Mouse (Mus musculus) embryonic fibroblast, embryonic 13.5 days (primary cell): Measurements from ENCODE around the gene Aes. TPM values are rescaled to one million over a fixed set of nuclear protein-coding genes. Genes with fewer than 3 reads are reported as not detected.

Experiments used
- H3K27ac ChIP-seq: 2 replicates; pipeline ENCODE4 v1.5.1; 2012; ENCODE audit warnings: low read length, control low read depth, inconsistent platforms; ENCODE audit not compliant: insufficient read depth
- H3K4me1 ChIP-seq: 2 replicates; pipeline ENCODE4 v1.6.1; 2011; ENCODE audit warnings: low read length; ENCODE audit not compliant: control insufficient read depth, insufficient read depth
- H3K4me3 ChIP-seq: 2 replicates; pipeline ENCODE4 v1.5.1; 2011; ENCODE audit warnings: mild to moderate bottlenecking, control low read depth, low read length; ENCODE audit not compliant: insufficient read depth
- CTCF ChIP-seq: IDR thresholded peaks from 2 replicates; pipeline ENCODE4 v1.5.1; 2011; ENCODE audit warnings: mild to moderate bottlenecking, control low read depth, low read length, moderate library complexity, borderline replicate concordance; ENCODE audit not compliant: insufficient read depth
- POLR2A ChIP-seq: IDR thresholded peaks from 2 replicates; pipeline ENCODE4 v1.6.1; 2011; ENCODE audit warnings: low read depth, mild to moderate bottlenecking, control low read depth, low read length, moderate library complexity
- polyA plus RNA-seq: library from polyadenylated mRNA; stranded (reverse); fragments of >200 nt; gene quantifications from 2 replicates; pipeline ENCODE4 v1.2.4, GENCODE M21; 2011; ENCODE audit warnings: low read depth; ENCODE audit not compliant: missing spikeins, insufficient read length

The Aes gene
- polyA plus RNA-seq, 1 experiment = 424 TPM

DNA sequence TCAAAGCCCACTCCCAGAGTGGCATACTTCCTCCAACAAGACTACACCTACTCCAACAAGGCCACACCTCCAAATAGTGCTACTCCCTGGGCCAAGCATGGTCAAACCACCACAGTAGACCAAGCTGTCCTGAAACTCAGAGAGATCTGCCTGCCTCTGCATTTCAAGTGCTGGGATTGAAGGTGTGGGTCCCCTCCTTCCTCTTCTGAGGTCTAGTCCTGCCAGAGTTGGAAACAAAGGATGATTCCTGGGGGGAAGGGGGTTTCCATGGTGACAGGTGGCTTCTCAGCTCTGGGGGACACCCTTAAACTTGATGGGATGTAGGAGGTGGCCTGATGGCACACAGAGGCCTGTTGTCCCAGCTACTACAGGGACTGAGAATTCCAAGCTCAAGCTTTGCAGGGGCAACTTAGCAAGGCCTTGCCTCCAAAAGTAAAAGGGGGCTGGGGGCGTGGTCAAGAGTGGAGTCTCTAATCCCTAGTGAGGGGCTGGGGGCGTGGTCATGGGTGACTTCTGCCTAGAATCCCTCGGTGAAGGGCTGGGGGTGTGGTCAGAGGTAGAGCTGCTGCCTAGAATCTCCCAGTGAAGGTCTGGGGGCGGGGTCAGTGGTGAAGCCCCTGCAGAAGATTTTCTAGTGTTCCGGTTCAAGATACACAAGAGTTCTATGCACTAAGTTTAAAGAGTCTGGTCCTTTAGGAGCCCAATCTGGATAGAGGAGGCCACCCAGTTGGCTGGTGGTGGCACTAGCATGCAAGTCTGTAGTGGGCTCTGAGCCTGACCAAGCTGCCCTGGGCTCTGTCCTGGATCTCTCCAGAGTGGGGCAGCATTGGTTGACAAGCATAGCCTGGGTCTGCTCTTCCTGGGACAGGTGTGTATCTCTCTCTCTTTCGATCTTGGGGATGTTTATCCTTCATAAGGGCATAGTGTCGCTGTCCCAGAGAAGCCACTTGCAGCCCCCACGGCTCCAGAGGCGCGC lies 15.1 kb downstream of the Aes start, which contains the start of gene Tle2:
Tle2 (plus strand) TSS at position 481 of the 976 bp plus-strand sequence.
- peak within 1 kb of the TSS; percentile 66 for H3K4me3 ChIP-seq

DNA sequence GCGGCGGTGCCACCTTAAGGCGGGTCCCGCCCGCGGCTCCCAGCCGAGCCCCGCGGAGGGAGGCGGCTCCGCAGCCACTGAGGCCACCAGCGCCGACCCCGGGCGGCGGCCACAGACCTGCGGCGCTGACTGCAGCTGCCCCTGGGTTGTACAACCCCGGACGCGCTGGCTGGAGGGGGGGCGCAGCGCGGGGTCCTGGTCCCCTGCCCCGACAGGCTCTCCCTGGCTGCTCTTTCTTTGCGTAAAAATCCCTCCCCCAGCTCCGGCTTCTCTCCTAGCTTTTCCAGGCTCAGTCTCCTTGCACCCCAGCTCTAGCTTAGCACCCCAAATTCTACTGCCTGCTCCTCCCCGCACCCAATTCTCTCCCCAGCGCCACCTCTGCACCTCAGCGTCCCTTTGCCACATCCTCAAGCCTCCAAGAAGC lies 15.9 kb downstream of the Aes start:
- TF ChIP-seq CTCF (no peak), POLR2A (peak; percentile 55)
- no peak overlapping the region for H3K27ac ChIP-seq
- H3K4me1 ChIP-seq = no peaks in the 10 kb centered on the region; the same call in 1 of the 2 replicates
- H3K4me3 ChIP-seq = peak overlapping the region; percentile 66

More for the DNA sequence above, 15.1 kb downstream of the Aes start, which contains the start of gene Tle2:
- no peaks in the 10 kb centered on the region; the same call in 1 of the 2 replicates for H3K4me1 ChIP-seq
- no peak within 1 kb of the TSS for H3K27ac ChIP-seq
- no peak for TF ChIP-seq CTCF
- TF ChIP-seq POLR2A = no peak

DNA sequence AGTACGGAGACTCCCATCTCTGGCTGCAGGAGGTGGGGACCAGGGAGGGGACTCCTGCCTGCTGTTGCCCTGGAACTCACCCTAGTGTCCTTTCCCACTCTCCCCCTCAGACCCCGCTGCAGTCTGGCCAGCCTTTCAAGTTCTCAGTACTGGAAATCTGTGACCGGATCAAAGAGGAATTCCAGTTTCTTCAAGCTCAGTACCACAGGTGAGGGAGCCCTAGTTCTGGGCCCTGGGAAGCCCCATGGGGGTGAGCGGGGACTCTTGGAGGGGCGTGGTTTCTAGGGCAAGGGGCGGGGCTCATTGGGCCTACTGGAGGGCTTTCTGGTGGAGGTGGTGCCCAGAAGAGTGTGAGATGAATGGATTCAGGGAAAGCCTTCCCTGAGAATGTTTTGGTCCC lies 16.4 kb downstream of the Aes start:
- TF ChIP-seq POLR2A (no peak), CTCF (no peak)
- H3K4me1 ChIP-seq = no peaks in the 10 kb centered on the region

DNA sequence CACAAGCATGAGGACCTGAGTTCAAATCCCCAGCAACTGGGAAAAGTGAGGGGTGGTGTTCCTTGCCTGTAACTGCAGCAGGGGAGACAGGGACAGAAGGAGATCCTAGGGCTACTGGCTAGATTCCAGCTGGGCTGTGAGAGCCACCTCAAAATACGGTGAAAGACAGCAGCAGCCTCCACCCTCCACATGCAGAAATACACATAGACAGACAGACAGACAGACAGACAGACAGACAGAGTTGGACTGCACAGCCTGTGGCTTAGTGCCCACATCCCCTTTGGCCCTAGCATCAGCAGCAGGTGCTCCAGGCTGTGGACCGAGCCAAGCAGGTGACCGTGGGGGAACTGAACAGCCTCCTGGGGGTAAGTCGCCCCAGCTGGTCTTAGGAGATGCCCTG lies 20.7 kb downstream of the Aes start:
- TF ChIP-seq CTCF (no peak), POLR2A (no peak)
- Histone ChIP-seq H3K4me3 (no peak overlapping the region), H3K4me1 (no peaks in the 10 kb centered on the region), H3K27ac (no peak overlapping the region)

More for the DNA sequence above, 16.4 kb downstream of the Aes start:
- H3K4me3 ChIP-seq = peak overlapping the region; percentile 66
- H3K27ac ChIP-seq = no peak overlapping the region

DNA sequence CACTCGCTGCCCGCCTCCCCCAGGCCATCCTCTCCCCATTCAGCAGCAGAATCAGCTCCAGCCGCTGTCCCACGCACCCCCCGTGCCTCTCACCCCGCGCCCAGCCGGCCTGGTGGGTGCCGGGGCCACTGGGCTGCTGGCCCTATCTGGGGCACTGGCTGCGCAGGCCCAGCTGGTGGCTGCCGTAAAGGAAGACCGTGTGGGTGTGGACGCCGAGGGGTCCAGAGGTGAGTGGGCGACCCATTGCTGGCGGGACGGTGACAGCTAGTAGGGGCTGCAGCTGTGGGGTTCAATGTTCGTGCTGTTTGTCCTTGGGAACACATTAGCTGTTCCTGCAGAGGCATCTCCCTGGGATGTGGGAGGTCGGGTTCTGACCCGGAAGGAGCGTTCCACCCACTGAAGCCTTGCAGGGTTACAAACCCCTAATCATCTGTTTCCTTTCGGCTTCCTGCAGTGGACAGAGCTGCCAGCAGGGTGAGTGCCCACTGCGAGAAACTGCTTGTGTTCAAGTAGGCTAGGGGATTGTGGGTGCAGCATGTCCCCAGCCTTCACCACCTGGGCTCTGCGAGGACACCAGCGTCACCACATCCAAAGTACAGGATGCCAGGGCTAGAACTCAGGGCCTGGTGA lies 21.3 kb downstream of the Aes start:
- H3K4me3 ChIP-seq = no peak overlapping the region
- H3K4me1 ChIP-seq = no peaks in the 10 kb centered on the region
- no peak overlapping the region for H3K27ac ChIP-seq
- TF ChIP-seq CTCF (no peak), POLR2A (no peak)

DNA sequence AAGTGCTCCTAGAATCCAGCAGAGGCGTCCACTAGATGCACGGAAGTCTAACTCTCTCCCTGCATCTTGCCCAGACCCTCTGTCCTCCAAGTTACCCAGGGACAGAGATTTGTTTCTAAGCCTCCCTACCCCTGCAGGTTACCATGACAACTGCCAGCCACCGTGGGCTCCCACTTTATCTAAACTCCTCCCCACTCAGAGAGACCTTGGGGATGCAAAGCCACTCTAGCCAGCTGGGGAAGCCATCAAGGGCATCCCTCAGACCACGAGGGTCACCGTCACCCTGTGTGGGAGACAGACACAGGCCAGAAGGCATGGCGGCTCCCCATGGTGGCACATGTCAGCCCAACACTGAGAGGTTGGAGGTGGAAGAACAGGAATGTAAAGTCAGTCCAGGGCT lies 24.1 kb downstream of the Aes start:
- Histone ChIP-seq H3K27ac (no peak overlapping the region), H3K4me1 (no peaks in the 10 kb centered on the region), H3K4me3 (no peak overlapping the region)
- TF ChIP-seq POLR2A (no peak), CTCF (no peak)

DNA sequence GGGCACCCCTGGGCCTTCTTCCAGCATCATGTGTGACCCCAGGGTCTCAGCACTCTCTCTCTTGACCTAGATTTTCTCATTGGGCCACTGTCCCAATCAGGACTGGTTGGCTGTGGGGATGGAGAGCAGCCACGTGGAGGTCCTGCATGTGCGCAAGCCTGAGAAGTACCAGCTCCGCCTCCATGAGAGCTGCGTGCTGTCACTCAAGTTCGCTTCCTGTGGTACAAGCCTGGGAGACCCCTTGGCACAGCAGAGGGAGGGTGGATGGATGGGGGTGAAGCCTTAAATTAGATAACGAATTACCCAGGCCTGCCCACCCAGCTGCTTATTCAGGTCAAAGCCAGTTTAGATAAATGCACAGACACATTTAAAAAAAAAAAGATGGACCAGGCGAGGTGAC lies 29.5 kb downstream of the Aes start:
- Histone ChIP-seq H3K4me1 (no peaks in the 10 kb centered on the region), H3K4me3 (no peak overlapping the region), H3K27ac (no peak overlapping the region)
- TF ChIP-seq POLR2A (no peak), CTCF (no peak)

DNA sequence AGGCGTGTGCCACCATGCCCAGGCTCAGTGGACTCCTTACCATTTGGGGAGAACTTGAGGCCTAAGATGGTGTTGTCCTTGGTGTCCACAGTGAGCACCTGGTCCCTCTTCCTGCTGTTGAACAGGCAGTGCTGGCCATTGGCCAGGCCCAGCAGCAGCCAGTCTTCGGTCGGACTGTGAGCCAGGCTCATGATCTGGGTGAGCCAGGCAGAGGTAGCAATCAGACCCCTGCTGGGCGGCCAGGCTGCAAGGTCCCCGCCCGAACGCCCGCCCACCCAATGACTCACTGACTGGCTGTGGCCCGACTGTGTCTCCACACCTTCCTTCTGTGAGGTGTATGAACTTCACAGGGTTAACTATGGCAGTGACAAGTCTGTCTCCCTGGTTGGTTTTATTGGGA lies 32.6 kb downstream of the Aes start:
- Histone ChIP-seq H3K4me3 (no peak overlapping the region), H3K4me1 (peaks cover 6% of the 10 kb centered on the region), H3K27ac (no peak overlapping the region)
- no peak for TF ChIP-seq CTCF
- TF ChIP-seq POLR2A = no peak

DNA sequence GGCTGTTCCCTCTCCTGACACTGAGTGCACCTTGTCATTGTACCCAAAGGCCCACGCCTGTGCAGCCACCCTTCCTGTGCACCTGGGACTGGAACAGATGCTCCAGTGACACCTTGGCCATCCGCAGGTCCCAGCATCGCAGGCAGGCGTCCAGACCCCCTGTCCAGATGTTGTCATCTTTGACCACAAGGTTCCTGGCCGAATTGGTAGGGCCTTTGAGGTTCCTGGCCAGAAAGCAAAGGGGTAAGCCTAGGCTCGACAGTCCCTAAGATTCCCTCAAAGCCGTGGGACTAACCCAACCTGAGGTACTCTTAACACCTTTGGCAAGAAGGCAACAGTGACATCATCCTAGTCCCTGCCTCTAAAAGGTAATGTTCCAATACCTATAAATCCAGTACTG lies 33.3 kb downstream of the Aes start:
- Histone ChIP-seq H3K4me1 (peaks cover 6% of the 10 kb centered on the region), H3K4me3 (no peak overlapping the region), H3K27ac (no peak overlapping the region)
- no peak for TF ChIP-seq POLR2A
- no peak for TF ChIP-seq CTCF

DNA sequence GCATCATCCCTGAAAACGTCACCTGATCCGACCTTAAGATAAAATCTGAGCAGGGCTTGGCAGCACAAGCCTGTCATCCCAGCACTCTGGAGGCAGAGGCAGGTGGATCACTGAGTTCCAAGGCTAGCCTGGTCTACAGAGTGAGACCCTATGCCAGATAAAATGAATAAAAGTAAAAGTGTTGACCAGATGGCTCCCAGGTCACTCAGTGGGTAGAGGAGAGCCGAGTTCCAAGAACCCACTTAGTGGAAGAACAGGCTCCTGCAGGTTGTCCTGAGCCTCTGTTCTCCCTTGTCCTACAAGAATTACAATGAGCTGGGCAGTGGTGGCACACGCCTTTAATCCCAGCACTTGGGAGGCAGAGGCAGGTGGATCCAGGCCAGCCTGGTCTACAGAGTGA lies 33.9 kb downstream of the Aes start:
- H3K27ac ChIP-seq = no peak overlapping the region
- peaks cover 6% of the 10 kb centered on the region for H3K4me1 ChIP-seq
- TF ChIP-seq POLR2A = no peak
- TF ChIP-seq CTCF = no peak
- H3K4me3 ChIP-seq = no peak overlapping the region
